15 mouse cellular contexts compared by ENCODE assay signal in the genomic region with DNA sequence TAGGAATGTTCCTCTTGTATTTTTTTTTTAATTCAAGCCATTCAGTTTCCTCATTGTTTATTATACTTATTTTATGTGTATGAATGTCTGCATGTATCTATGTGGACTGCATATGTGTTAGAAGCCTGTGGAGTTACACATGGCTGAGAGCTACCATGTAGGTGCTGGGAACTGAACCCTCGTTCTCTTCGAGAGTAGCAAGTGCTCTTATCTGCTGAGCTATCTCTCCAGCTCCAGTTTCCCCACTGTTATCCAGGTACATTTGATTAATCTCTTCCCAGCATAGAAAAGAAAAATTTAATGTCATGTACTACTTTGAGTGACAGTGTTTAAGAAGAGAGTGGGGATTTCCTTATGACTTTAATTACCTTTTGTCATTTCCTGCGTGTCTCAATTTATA.
"Had no signal": no experiment of that assay in that cellular context is flagged by ENCODE, and none has a peak within 500 bp of the region (broad histone marks: within the 10 kb centered on the region; RNA-seq: fewer than 3 reads in every experiment).

No protein-coding gene starts in this region.

- ATAC-seq: liver, postnatal 0 days had no signal

- H3K4me3 ChIP-seq: limb, embryonic 15.5 days; liver, embryonic 13.5 days; lung, embryonic 15.5 days; midbrain, embryonic 12.5 days had no signal

- H3K9me3 ChIP-seq: limb, embryonic 15.5 days; liver, embryonic 13.5 days; lung, embryonic 15.5 days; midbrain, embryonic 12.5 days had no signal

- H3K4me1 ChIP-seq: limb, embryonic 15.5 days; lung, embryonic 15.5 days; midbrain, embryonic 12.5 days had no signal

- DNase-seq: kidney, adult 9 months; kidney, postnatal 36 days; layer of hippocampus, adult 9-11 months; layer of hippocampus, postnatal 36 days; liver, embryonic 13.5 days; liver, postnatal 0 days; lung, postnatal 14 days; right cerebral cortex, postnatal 4 days; spleen, adult 18-20 months; thymus, adult 2 months; thymus, postnatal 25 days had no signal

- H3K36me3 ChIP-seq: lung, embryonic 15.5 days had no signal

- H3K27me3 ChIP-seq: limb, embryonic 15.5 days; liver, embryonic 13.5 days; lung, embryonic 15.5 days; midbrain, embryonic 12.5 days had no signal

- H3K9ac ChIP-seq: limb, embryonic 15.5 days; liver, postnatal 0 days; lung, embryonic 15.5 days; midbrain, embryonic 12.5 days had no signal

- H3K27ac ChIP-seq: kidney, postnatal 0 days; limb, embryonic 15.5 days; liver, embryonic 13.5 days; lung, embryonic 15.5 days; midbrain, embryonic 12.5 days had no signal

- H3K4me2 ChIP-seq: limb, embryonic 15.5 days; lung, embryonic 15.5 days; midbrain, embryonic 12.5 days had no signal
